Mouse (Mus musculus) midbrain, embryonic 11.5 days (tissue): Measurements from ENCODE around the gene 1600014C23Rik. TPM values are rescaled to one million over a fixed set of nuclear protein-coding genes. Genes with fewer than 3 reads are reported as not detected.

Source experiments
- polyA plus RNA-seq: library from polyadenylated mRNA; unstranded; fragments of >200 nt; fragmentation: Nextera tagmentation; extraction: Ambion mirVana; gene quantifications from 2 replicates; pipeline ENCODE4 v1.2.1, GENCODE M21; 2014

1600014C23Rik gene
- polyA plus RNA-seq, 1 experiment from 2014 or later = 0.48 TPM

Other genes with a start within 250 kb of the 1600014C23Rik start
- 13.5 and 18.1 TPM in 2 replicates for gene Aars2, start 227.0 kb downstream of the 1600014C23Rik start, polyA plus RNA-seq
- gene Tcte1, start 210.4 kb downstream of the 1600014C23Rik start, polyA plus RNA-seq = 1.7 and 2.0 TPM in 2 replicates
- 5.1 and 6.2 TPM in 2 replicates for gene Tmem151b, start 184.2 kb downstream of the 1600014C23Rik start, polyA plus RNA-seq
- gene Nfkbie, start 178.1 kb downstream of the 1600014C23Rik start, polyA plus RNA-seq = 7.8 and 9.0 TPM in 2 replicates
- 97.2 and 102 TPM in 2 replicates for gene Slc35b2, start 170.0 kb downstream of the 1600014C23Rik start, polyA plus RNA-seq
- gene Hsp90ab1, start 160.6 kb downstream of the 1600014C23Rik start, polyA plus RNA-seq = 1,614 and 1,690 TPM in 2 replicates
- 45.1 and 46.8 TPM in 2 replicates for gene Slc29a1, start 134.2 kb downstream of the 1600014C23Rik start, polyA plus RNA-seq
- gene Mymx, start 131.7 kb downstream of the 1600014C23Rik start, polyA plus RNA-seq = 0.21 TPM in 1 of 2 replicates, not detected in the other
- gene Capn11, start 74.5 kb downstream of the 1600014C23Rik start, polyA plus RNA-seq = 0.52 and 0.84 TPM in 2 replicates
- gene Mrpl14, start 47.5 kb downstream of the 1600014C23Rik start, polyA plus RNA-seq = 111 and 114 TPM in 2 replicates
- gene Tmem63b, start 46.9 kb downstream of the 1600014C23Rik start, polyA plus RNA-seq = 43.3 and 49.3 TPM in 2 replicates